ENCODE assay signal across 11 mouse cellular contexts in genomic region chr6:121122739-121123241, GRCm38 (mm10). TPM values are rescaled to one million over a fixed set of nuclear protein-coding genes. Genes with fewer than 3 reads are reported as not detected.
A peak's percentile ranks its signal among the peaks of the same experiment; 100 is the strongest.
DNase-seq lines count a peak whose midpoint lies in the region; ATAC-seq and TF ChIP-seq lines count a peak whose summit lies in the region.
"Had no signal": no experiment of that assay in that cellular context is flagged by ENCODE, and none has a peak within 500 bp of the region (broad histone marks: within the 10 kb centered on the region; RNA-seq: fewer than 3 reads in every experiment).

No protein-coding gene starts in this region.

- H3K36me3 ChIP-seq in liver, adult 2 months (ENCODE audit: control insufficient read depth, insufficient read depth, low read length): no peaks in the 10 kb centered on the region
- H3K36me3 ChIP-seq in stomach, postnatal 0 days (ENCODE audit: control insufficient read depth, insufficient read depth, low read length): no peaks in the 10 kb centered on the region
- H3K36me3 ChIP-seq: hindbrain, embryonic 12.5 days; stomach, embryonic 15.5 days had no signal

- no peaks in the 10 kb centered on the region for H3K79me2 ChIP-seq in liver, adult 2 months (ENCODE audit: control insufficient read depth, insufficient read depth, low read length)

- WGBS in liver, adult 2 months: 12% methylated on average over 5 of the region's 5 CpGs
- WGBS in stomach, postnatal 0 days: 54% methylated on average over 5 of the region's 5 CpGs

- H3K4me2 ChIP-seq in stomach, postnatal 0 days (replicated peaks; ENCODE audit: low read depth): no peak overlapping the region
- H3K4me2 ChIP-seq: hindbrain, embryonic 12.5 days; stomach, embryonic 15.5 days had no signal

- DNase-seq in liver, adult 2 months (ENCODE audit: extremely low read depth, low read depth, low spot score): peak; percentile 97
- DNase-seq in liver: no peak
- peak; percentile 78 to 80 for DNase-seq in cerebellum, adult 18-20 months
- peak; percentile 79 for DNase-seq in kidney, postnatal 14 days
- DNase-seq in stomach, postnatal 0 days (ENCODE audit: low spot score): no peak
- DNase-seq in layer of hippocampus, adult 9-10 months (ENCODE audit: low spot score): no peak
- DNase-seq in urinary bladder, adult 2 months (ENCODE audit: low spot score): no peak
- DNase-seq in spleen, postnatal 14 days (ENCODE audit: low spot score in 2 of 2): no peak
- DNase-seq: layer of hippocampus, postnatal 36 days had no signal

- H3K4me1 ChIP-seq in liver, adult 2 months (ENCODE audit: control insufficient read depth, insufficient read depth, low read length): peaks cover 5% of the 10 kb centered on the region
- H3K4me1 ChIP-seq in stomach, postnatal 0 days (replicated peaks; ENCODE audit: control insufficient read depth, insufficient read depth): peaks cover 3% of the 10 kb centered on the region; the same call in 1 of the 2 replicates
- H3K4me1 ChIP-seq: stomach, embryonic 15.5 days had no signal

- no peak for TF ChIP-seq EP300 in stomach, postnatal 0 days (optimal IDR thresholded peaks at IDR 0.05)

- no peak overlapping the region for H3K4me3 ChIP-seq in liver, adult 2 months (ENCODE audit: insufficient read depth, low read depth, low read length)
- H3K4me3 ChIP-seq in stomach, postnatal 0 days (ENCODE audit: low read depth, low read length): no peak overlapping the region
- H3K4me3 ChIP-seq: hindbrain, embryonic 12.5 days; stomach, embryonic 15.5 days had no signal

- peak overlapping the region; percentile 80 for H3K27ac ChIP-seq in liver, adult 2 months (replicated peaks; ENCODE audit: insufficient read depth, low read depth, low read length)
- 0 out of 2 replicates have a peak overlapping the region, but pooled peaks have one; percentile 35 for H3K27ac ChIP-seq in stomach, postnatal 0 days (replicated peaks)
- H3K27ac ChIP-seq: hindbrain, embryonic 12.5 days; stomach, embryonic 15.5 days had no signal

- no peak for TF ChIP-seq POLR2A in liver, adult 2 months (IDR thresholded peaks at IDR 0.05; ENCODE audit: extremely low read depth, insufficient read depth, low read length)

- H3K9ac ChIP-seq in liver, adult 2 months (ENCODE audit: low read depth, low read length): no peak overlapping the region
- H3K9ac ChIP-seq in stomach, postnatal 0 days (ENCODE audit: low read length): no peak overlapping the region
- H3K9ac ChIP-seq: hindbrain, embryonic 12.5 days; stomach, embryonic 15.5 days had no signal

- no peaks in the 10 kb centered on the region for H3K9me3 ChIP-seq in stomach, postnatal 0 days (ENCODE audit: control insufficient read depth, low read length)
- H3K9me3 ChIP-seq: hindbrain, embryonic 12.5 days; stomach, embryonic 15.5 days had no signal

- peak; percentile 75 for ATAC-seq in stomach, postnatal 0 days (ENCODE audit: low FRiP score, low TSS enrichment)

- no peaks in the 10 kb centered on the region for H3K27me3 ChIP-seq in liver, adult 2 months (ENCODE audit: control insufficient read depth, insufficient read depth, low read length)
- no peaks in the 10 kb centered on the region for H3K27me3 ChIP-seq in stomach, postnatal 0 days (ENCODE audit: control insufficient read depth, insufficient read depth, low read length)
- H3K27me3 ChIP-seq: hindbrain, embryonic 12.5 days; stomach, embryonic 15.5 days had no signal

- TF ChIP-seq CTCF in liver, adult 2 months (IDR thresholded peaks at IDR 0.05; ENCODE audit: low read depth, low read length): no peak
- TF ChIP-seq CTCF in stomach, postnatal 0 days (IDR thresholded peaks at IDR 0.05; ENCODE audit: low read depth): no peak

RNA-seq across cellular contexts. Expression of gene Mical3, which starts 8.0 kb away (rescaled TPM):
- total RNA-seq in liver, adult 2 months (2014; rRNA removed): 5.8 and 9.0 TPM in 2 replicates
- polyA plus RNA-seq in liver, adult 2 months (2012; rRNA removed): 7.9 and 8.8 TPM in 2 replicates
- 4.1 and 4.5 TPM in 2 replicates for polyA plus RNA-seq in stomach, postnatal 0 days (2015; fragmentation: Nextera tagmentation; extraction: Ambion mirVana)
- polyA plus RNA-seq in urinary bladder, adult 2 months (2012; rRNA removed): 34.0 and 63.0 TPM in 2 replicates

Comparison
In these comparisons a context has a peak if more than half of its experiments do, and no peak if none do; other contexts are left out.
1. DNase-seq: peak in liver, adult 2 months (single experiment), cerebellum, adult 18-20 months (2 of 2) and kidney, postnatal 14 days (single experiment); none in liver (single experiment), stomach, postnatal 0 days (single experiment), layer of hippocampus, adult 9-10 months (single experiment), urinary bladder, adult 2 months (single experiment) and spleen, postnatal 14 days (0 of 2).